Mouse (Mus musculus) hindbrain, embryonic 10.5 days (tissue): ENCODE results near the gene Srsf10. TPM values are rescaled to one million over a fixed set of nuclear protein-coding genes. Genes with fewer than 3 reads are reported as not detected.

ENCODE experiments used
- DNase-seq: peaks from one replicate; pipeline ENCODE4 v3.0.0-alpha.2; 2017; ENCODE audit warnings: low spot score
- H3K27ac ChIP-seq: fragments of 300-500 bp; sonication (generic); 2 replicates; pipeline ENCODE4 v1.5.1; 2016; ENCODE audit warnings: mild to moderate bottlenecking, moderate library complexity
- H3K27me3 ChIP-seq: fragments of 300-500 bp; sonication (generic); 2 replicates; pipeline ENCODE4 v1.6.1; 2016; ENCODE audit warnings: mild to moderate bottlenecking; ENCODE audit not compliant: poor library complexity, insufficient read depth, severe bottlenecking
- H3K36me3 ChIP-seq: fragments of 300-500 bp; sonication (generic); 2 replicates; pipeline ENCODE4 v1.6.1; 2016; ENCODE audit warnings: mild to moderate bottlenecking, moderate library complexity
- H3K4me1 ChIP-seq: fragments of 300-500 bp; sonication (generic); replicated peaks from 2 replicates; pipeline ENCODE4 v1.6.1; 2016; ENCODE audit warnings: mild to moderate bottlenecking
- H3K4me3 ChIP-seq: fragments of 300-500 bp; sonication (generic); 2 replicates; pipeline ENCODE4 v1.5.1; 2016; ENCODE audit warnings: mild to moderate bottlenecking, moderate library complexity
- H3K9me3 ChIP-seq: fragments of 300-500 bp; sonication (generic); 2 replicates; pipeline ENCODE4 v1.6.1; 2016; ENCODE audit warnings: mild to moderate bottlenecking, moderate library complexity
- WGBS: fragments of 180-500 bp; shearing (Covaris S2); methylation state at CpG from one replicate; pipeline ENCODE4 v1.1.7; 2016; 5-methylcytosine and 5-hydroxymethylcytosine counted together
- polyA plus RNA-seq: library from polyadenylated mRNA; unstranded; fragments of >200 nt; fragmentation: Nextera tagmentation; extraction: Ambion mirVana; gene quantifications from 2 replicates; pipeline ENCODE4 v1.2.1, GENCODE M21; 2016

The Srsf10 gene
- polyA plus RNA-seq, 1 experiment from 2014 or later: 283 TPM

- DNase-seq: no peak
- WGBS: 93% methylated on average over 3 of the region's 3 CpGs
- peaks cover 8% of the 10 kb centered on the region for H3K36me3 ChIP-seq
- H3K27me3 ChIP-seq: no peaks in the 10 kb centered on the region
- no peak overlapping the region for H3K27ac ChIP-seq
- H3K9me3 ChIP-seq: no peaks in the 10 kb centered on the region
- peaks cover 12% of the 10 kb centered on the region for H3K4me1 ChIP-seq
- H3K4me3 ChIP-seq: no peak overlapping the region
Observed at GRCm38 (mm10) chr4:135919280-135919639, 63.7 kb downstream of the Srsf10 start.

Other genes with a start within 250 kb of the Srsf10 start
- gene Ifnlr1, start 169.5 kb upstream of the Srsf10 start, polyA plus RNA-seq: 0.35 and 0.58 TPM in 2 replicates
- gene Il22ra1, start 127.6 kb upstream of the Srsf10 start, polyA plus RNA-seq: not detected in 2 replicates
- not detected in 2 replicates for gene Myom3, start 96.0 kb upstream of the Srsf10 start, polyA plus RNA-seq
- gene Pnrc2, start 18.1 kb downstream of the Srsf10 start, polyA plus RNA-seq: 171 and 204 TPM in 2 replicates
- 0.21 and 0.66 TPM in 2 replicates for gene Cnr2, start 39.6 kb downstream of the Srsf10 start, polyA plus RNA-seq
- gene Fuca1, start 65.0 kb downstream of the Srsf10 start, polyA plus RNA-seq: 54.3 and 59.5 TPM in 2 replicates
- 60.3 and 61.4 TPM in 2 replicates for gene Hmgcl, start 90.7 kb downstream of the Srsf10 start, polyA plus RNA-seq
- gene Gale, start 108.0 kb downstream of the Srsf10 start, polyA plus RNA-seq: 48.5 and 49.7 TPM in 2 replicates
- gene Lypla2, start 116.9 kb downstream of the Srsf10 start, polyA plus RNA-seq: 213 and 223 TPM in 2 replicates
- gene Pithd1, start 131.5 kb downstream of the Srsf10 start, polyA plus RNA-seq: 60.7 and 61.2 TPM in 2 replicates
- gene Eloa, start 166.0 kb downstream of the Srsf10 start, polyA plus RNA-seq: 31.0 and 33.0 TPM in 2 replicates
- gene Rpl11, start 197.7 kb downstream of the Srsf10 start, polyA plus RNA-seq: 388 and 497 TPM in 2 replicates